Mouse (Mus musculus): ENCODE measurements around the gene Mrvi1. TPM values are rescaled to one million over a fixed set of nuclear protein-coding genes. Genes with fewer than 3 reads are reported as not detected.

Gene Mrvi1
- polyA plus RNA-seq, 1 experiment from 2014 or later = 0.61 TPM

DNA sequence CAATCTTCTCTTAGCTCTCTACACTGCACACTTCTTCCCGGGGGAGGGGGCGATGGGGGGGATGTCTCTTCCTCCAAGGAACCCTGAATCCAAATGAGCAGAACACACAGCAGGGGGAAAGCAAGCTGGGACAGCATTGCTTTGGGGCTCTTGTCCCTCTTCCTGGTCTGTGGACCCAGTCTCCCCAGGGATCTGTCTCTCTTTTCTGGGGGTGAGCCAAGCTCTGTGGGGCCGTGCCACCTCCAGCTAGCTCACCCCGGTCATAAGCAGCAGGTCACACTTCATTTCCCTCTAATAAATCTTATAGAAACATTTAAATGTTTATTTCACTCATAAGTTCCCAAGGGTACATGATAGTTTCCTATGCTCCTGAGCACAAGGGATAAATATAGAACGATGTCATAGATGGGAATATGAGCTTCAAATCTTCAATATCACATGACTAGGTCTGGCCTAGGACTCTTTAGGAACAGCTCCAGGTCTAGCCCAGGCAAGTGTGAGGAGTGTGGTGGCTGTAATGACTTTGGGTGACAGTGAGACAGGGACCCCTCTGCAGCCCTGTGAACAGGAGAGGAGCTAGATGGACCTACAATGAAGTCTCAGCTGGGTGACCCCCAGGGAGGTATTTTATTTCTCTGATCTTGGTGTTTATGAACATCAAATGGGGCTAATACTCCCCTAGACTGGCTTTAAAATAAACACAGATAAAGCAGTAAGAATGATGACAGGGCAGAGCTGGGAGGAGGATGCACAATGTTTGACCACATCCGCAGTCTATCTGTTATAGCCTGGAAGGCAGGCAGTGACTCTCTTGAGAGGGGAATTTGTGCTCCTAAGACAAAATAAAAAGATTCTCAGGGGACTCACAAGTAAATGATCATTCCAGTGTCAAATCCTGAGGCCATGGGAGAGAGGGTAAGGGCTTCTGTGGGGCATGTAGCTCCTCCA is 46.2 kb downstream of the Mrvi1 start:
- no peaks in the 10 kb centered on the region; the same call in 1 of the 2 replicates for H3K27me3 ChIP-seq

DNA sequence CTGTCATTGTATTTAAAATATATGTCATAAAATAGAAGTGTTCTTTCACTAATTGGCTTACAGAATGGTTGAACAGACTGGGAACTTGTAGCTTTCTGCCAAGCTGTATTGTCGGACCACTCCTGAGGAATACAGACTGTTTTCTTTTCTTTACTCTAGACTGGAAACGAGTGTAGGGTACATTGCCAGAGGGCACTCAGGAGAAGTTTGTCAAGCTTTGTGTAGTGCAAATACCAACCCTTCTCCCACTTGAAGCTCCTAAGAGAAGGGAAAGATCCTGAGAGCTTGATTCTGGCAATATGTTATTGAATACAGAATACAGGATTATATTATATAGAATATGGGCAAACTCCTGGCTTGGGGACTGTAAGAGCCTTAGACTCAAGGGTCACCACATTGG is 48.3 kb downstream of the Mrvi1 start:
- Histone ChIP-seq H3K27me3 (no peaks in the 10 kb centered on the region; the same call in 1 of the 2 replicates), H3K9ac (replicated peaks) (no peak overlapping the region), H3K4me1 (replicated peaks) (no peaks in the 10 kb centered on the region), H3K27ac (no peak overlapping the region), H3K4me3 (replicated peaks) (no peak overlapping the region), H3K9me3 (no peaks in the 10 kb centered on the region), H3K36me3 (no peaks in the 10 kb centered on the region), H3K4me2 (no peak overlapping the region)
- no peak for ATAC-seq (ENCODE audit: insufficient number of reproducible peaks, insufficient read depth, low FRiP score, low TSS enrichment, low read depth)
- WGBS = 76% methylated on average over 2 of the region's 2 CpGs

More for the DNA sequence above, 46.2 kb downstream of the Mrvi1 start:
- no peak overlapping the region for H3K9ac ChIP-seq (replicated peaks)
- peaks cover under 1% of the 10 kb centered on the region; the same call in 1 of the 2 replicates for H3K4me1 ChIP-seq (replicated peaks)
- ATAC-seq (ENCODE audit: insufficient number of reproducible peaks, insufficient read depth, low FRiP score, low TSS enrichment, low read depth) = no peak
- H3K27ac ChIP-seq = no peak overlapping the region
- H3K36me3 ChIP-seq = no peaks in the 10 kb centered on the region
- WGBS = 89% methylated on average over 6 of the region's 6 CpGs
- no peak overlapping the region for H3K4me2 ChIP-seq
- H3K9me3 ChIP-seq = no peaks in the 10 kb centered on the region
- no peak overlapping the region for H3K4me3 ChIP-seq (replicated peaks)

DNA sequence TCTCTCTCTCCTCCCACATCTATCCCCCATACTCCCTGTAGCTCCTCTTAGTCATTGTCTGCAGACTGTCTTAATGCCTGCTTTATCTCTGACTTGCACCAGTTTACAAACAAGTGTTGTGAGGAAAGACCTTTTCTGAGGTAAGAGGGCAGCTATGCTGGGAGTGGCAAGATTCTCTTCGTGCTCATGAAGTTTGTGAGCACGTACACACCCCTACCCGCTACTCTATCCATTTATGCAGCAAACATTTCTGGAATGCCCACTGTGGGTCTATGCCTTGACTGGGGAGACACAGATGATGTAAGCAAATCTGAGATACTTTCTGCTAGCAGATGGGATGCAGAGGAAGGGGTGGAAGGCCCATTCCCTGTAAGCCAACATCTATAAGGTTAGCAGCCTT is 48.9 kb downstream of the Mrvi1 start:
- H3K9ac ChIP-seq (replicated peaks) = no peak overlapping the region
- H3K4me2 ChIP-seq = no peak overlapping the region
- 82% methylated on average over 3 of the region's 3 CpGs for WGBS
- no peaks in the 10 kb centered on the region for H3K36me3 ChIP-seq
- H3K27ac ChIP-seq = no peak overlapping the region
- H3K4me1 ChIP-seq (replicated peaks) = no peaks in the 10 kb centered on the region
- H3K9me3 ChIP-seq = no peaks in the 10 kb centered on the region
- ATAC-seq (ENCODE audit: insufficient number of reproducible peaks, insufficient read depth, low FRiP score, low TSS enrichment, low read depth) = no peak
- H3K4me3 ChIP-seq (replicated peaks) = no peak overlapping the region
- H3K27me3 ChIP-seq = no peaks in the 10 kb centered on the region; the same call in 1 of the 2 replicates

DNA sequence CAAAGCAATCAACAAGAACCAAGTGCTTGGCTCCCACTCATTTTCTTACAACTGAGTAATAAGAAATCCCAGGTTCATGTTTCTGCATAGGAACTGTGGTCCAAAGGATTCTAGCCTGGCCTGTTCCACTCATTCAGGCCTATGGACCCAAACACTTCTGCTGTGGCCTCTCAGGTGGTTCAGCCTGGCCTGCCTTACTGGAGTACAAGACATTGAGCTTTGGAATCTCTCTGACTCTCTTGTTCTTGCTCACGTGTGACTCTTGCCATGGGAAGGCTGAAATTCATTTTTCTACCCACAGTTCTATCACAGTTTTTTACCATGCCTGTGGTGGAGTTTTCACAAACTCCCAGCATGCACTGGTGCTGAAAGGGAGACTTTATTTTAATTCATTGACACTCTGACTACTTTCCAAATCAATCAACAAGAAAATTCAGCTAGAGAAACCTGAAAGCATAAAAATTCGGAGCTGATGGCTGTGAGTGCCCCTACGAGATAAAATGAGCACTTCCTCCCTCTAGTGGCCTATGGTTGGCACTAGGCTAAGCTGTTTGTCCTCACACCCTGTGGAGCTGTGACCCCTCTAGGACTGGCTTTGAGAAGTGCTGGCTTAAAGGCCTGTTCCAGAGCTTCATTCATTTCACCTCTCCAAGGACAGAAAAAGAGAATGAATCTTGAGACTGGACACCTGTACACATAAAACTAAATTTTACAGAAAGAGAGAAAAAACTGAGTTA is 52.0 kb downstream of the Mrvi1 start:
- H3K4me1 ChIP-seq (replicated peaks) = no peaks in the 10 kb centered on the region
- H3K9ac ChIP-seq (replicated peaks) = no peak overlapping the region
- peaks cover 4% of the 10 kb centered on the region; the same call in 1 of the 2 replicates for H3K27me3 ChIP-seq
- no peak overlapping the region for H3K4me2 ChIP-seq
- no peaks in the 10 kb centered on the region for H3K36me3 ChIP-seq
- no peak overlapping the region for H3K27ac ChIP-seq
- WGBS = 34% methylated on average over 3 of the region's 3 CpGs
- H3K9me3 ChIP-seq = no peaks in the 10 kb centered on the region
- no peak for ATAC-seq (ENCODE audit: insufficient number of reproducible peaks, insufficient read depth, low FRiP score, low TSS enrichment, low read depth)
- no peak overlapping the region for H3K4me3 ChIP-seq (replicated peaks)

DNA sequence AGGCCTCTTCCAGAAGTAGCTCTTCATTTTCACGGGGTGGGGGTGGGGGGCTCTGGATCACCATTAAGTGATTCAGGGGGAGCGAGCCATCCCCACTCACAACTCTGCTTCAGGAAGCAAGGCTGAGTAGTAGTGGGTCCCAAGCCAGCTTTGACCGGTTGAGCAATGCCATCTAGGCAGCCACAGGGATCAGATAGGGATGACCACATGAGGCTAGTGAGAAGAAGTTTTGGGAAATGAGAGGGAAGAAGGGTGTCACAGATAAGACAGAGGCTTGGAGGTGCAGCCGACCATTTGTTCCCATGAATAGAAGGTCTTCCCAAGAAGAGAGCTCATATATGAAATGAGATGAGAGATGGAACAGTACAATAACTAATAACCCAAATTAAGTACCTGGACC is 55.7 kb downstream of the Mrvi1 start:
- Histone ChIP-seq H3K27ac (no peak overlapping the region), H3K27me3 (0 out of 2 replicates have a peak, but pooled peaks cover 4% of the 10 kb centered on the region), H3K9ac (replicated peaks) (no peak overlapping the region), H3K36me3 (no peaks in the 10 kb centered on the region), H3K9me3 (no peaks in the 10 kb centered on the region), H3K4me1 (replicated peaks) (no peaks in the 10 kb centered on the region), H3K4me3 (replicated peaks) (no peak overlapping the region), H3K4me2 (no peak overlapping the region)
- WGBS = 79% methylated on average over 4 of the region's 4 CpGs
- ATAC-seq (ENCODE audit: insufficient number of reproducible peaks, insufficient read depth, low FRiP score, low TSS enrichment, low read depth) = no peak

GRCm38 (mm10) chr7:110920331-110921261 is 61.7 kb downstream of the Mrvi1 start:
- H3K27me3 ChIP-seq = no peaks in the 10 kb centered on the region
- H3K4me3 ChIP-seq (replicated peaks) = no peak overlapping the region
- no peaks in the 10 kb centered on the region for H3K9me3 ChIP-seq
- H3K27ac ChIP-seq = no peak overlapping the region
- no peaks in the 10 kb centered on the region for H3K36me3 ChIP-seq
- ATAC-seq (ENCODE audit: insufficient number of reproducible peaks, insufficient read depth, low FRiP score, low TSS enrichment, low read depth) = no peak
- no peak overlapping the region for H3K4me2 ChIP-seq
- WGBS = 85% methylated on average over 19 of the region's 19 CpGs
- no peak overlapping the region for H3K9ac ChIP-seq (replicated peaks)
- H3K4me1 ChIP-seq (replicated peaks) = peaks cover 3% of the 10 kb centered on the region; the same call in 1 of the 2 replicates

- no peak overlapping the region for H3K9ac ChIP-seq (replicated peaks)
- no peaks in the 10 kb centered on the region for H3K9me3 ChIP-seq
- no peak for ATAC-seq (ENCODE audit: insufficient number of reproducible peaks, insufficient read depth, low FRiP score, low TSS enrichment, low read depth)
- WGBS = 42% methylated on average over 3 of the region's 3 CpGs
- H3K4me2 ChIP-seq = no peak overlapping the region
- peaks cover 3% of the 10 kb centered on the region; the same call in 1 of the 2 replicates for H3K4me1 ChIP-seq (replicated peaks)
- no peaks in the 10 kb centered on the region for H3K27me3 ChIP-seq
- H3K36me3 ChIP-seq = no peaks in the 10 kb centered on the region
- no peak overlapping the region for H3K4me3 ChIP-seq (replicated peaks)
- no peak overlapping the region for H3K27ac ChIP-seq
Measured at GRCm38 (mm10) chr7:110919721-110920120, 62.5 kb downstream of the Mrvi1 start.

- Histone ChIP-seq H3K4me1 (replicated peaks) (peaks cover 3% of the 10 kb centered on the region; the same call in 1 of the 2 replicates), H3K9ac (replicated peaks) (no peak overlapping the region), H3K27ac (no peak overlapping the region), H3K9me3 (no peaks in the 10 kb centered on the region), H3K4me3 (replicated peaks) (no peak overlapping the region), H3K36me3 (no peaks in the 10 kb centered on the region), H3K4me2 (no peak overlapping the region), H3K27me3 (no peaks in the 10 kb centered on the region)
- no peak for ATAC-seq (ENCODE audit: insufficient number of reproducible peaks, insufficient read depth, low FRiP score, low TSS enrichment, low read depth)
- 64% methylated on average over 7 of the region's 7 CpGs for WGBS
Measured at GRCm38 (mm10) chr7:110915913-110916312, 66.3 kb downstream of the Mrvi1 start.

- Histone ChIP-seq H3K9me3 (no peaks in the 10 kb centered on the region), H3K27ac (no peak overlapping the region), H3K27me3 (no peaks in the 10 kb centered on the region), H3K4me2 (no peak overlapping the region), H3K36me3 (no peaks in the 10 kb centered on the region), H3K9ac (replicated peaks) (no peak overlapping the region), H3K4me1 (replicated peaks) (no peaks in the 10 kb centered on the region), H3K4me3 (replicated peaks) (no peak overlapping the region)
- WGBS = 80% methylated on average over 3 of the region's 3 CpGs
- no peak for ATAC-seq (ENCODE audit: insufficient number of reproducible peaks, insufficient read depth, low FRiP score, low TSS enrichment, low read depth)
Measured at GRCm38 (mm10) chr7:110914531-110914930, 67.7 kb downstream of the Mrvi1 start.

GRCm38 (mm10) chr7:110913754-110914153 is 68.5 kb downstream of the Mrvi1 start:
- H3K9ac ChIP-seq (replicated peaks) = no peak overlapping the region
- H3K4me2 ChIP-seq = no peak overlapping the region
- H3K27me3 ChIP-seq = no peaks in the 10 kb centered on the region
- no peaks in the 10 kb centered on the region for H3K4me1 ChIP-seq (replicated peaks)
- no peaks in the 10 kb centered on the region for H3K36me3 ChIP-seq
- WGBS = 90% methylated on average over 4 of the region's 4 CpGs
- no peaks in the 10 kb centered on the region for H3K9me3 ChIP-seq
- no peak overlapping the region for H3K4me3 ChIP-seq (replicated peaks)
- H3K27ac ChIP-seq = no peak overlapping the region
- ATAC-seq (ENCODE audit: insufficient number of reproducible peaks, insufficient read depth, low FRiP score, low TSS enrichment, low read depth) = no peak
